Mouse (Mus musculus) midbrain, postnatal 0 days (tissue): ENCODE results near the gene Ntrk3. TPM values are rescaled to one million over a fixed set of nuclear protein-coding genes. Genes with fewer than 3 reads are reported as not detected.

Experiments used
- ATAC-seq: fragments of 200-750 bp; cut with Nextera tagmentation; 2 replicates; pipeline ENCODE4 v1.8.0; 2017; ENCODE audit warnings: moderate number of reproducible peaks, mild to moderate bottlenecking, moderate TSS enrichment, moderate library complexity; ENCODE audit not compliant: low FRiP score
- DNase-seq: peaks from one replicate; pipeline ENCODE4 v3.0.0-alpha.2; 2015; ENCODE audit warnings: low spot score
- H3K27ac ChIP-seq: fragments of 300-500 bp; sonication (generic); 2 replicates; pipeline ENCODE4 v1.5.1; 2014; ENCODE audit warnings: low read depth, mild to moderate bottlenecking, low read length, mixed read lengths
- H3K27me3 ChIP-seq: fragments of 300-500 bp; sonication (generic); 2 replicates; pipeline ENCODE4 v1.6.1; 2014; ENCODE audit warnings: low read length, control low read depth, mixed read lengths; ENCODE audit not compliant: insufficient read depth
- H3K36me3 ChIP-seq: fragments of 300-500 bp; sonication (generic); 2 replicates; pipeline ENCODE4 v1.6.1; 2014; ENCODE audit warnings: low read length, control low read depth, mixed read lengths; ENCODE audit not compliant: insufficient read depth
- H3K4me1 ChIP-seq: fragments of 300-500 bp; sonication (generic); 2 replicates; pipeline ENCODE4 v1.6.1; 2014; ENCODE audit warnings: mild to moderate bottlenecking, control low read depth, antibody characterized with exemption, low read length, mixed read lengths; ENCODE audit not compliant: insufficient read depth
- H3K4me2 ChIP-seq: fragments of 300-500 bp; sonication (generic); 2 replicates; pipeline ENCODE4 v1.6.1; 2014; ENCODE audit warnings: low read depth, mild to moderate bottlenecking, low read length, mixed read lengths; ENCODE audit not compliant: poor library complexity, severe bottlenecking
- H3K4me3 ChIP-seq: fragments of 300-500 bp; sonication (generic); 2 replicates; pipeline ENCODE4 v1.5.1; 2014; ENCODE audit warnings: low read depth, mild to moderate bottlenecking, low read length, moderate library complexity
- H3K9ac ChIP-seq: fragments of 300-500 bp; sonication (generic); replicated peaks from 2 replicates; pipeline ENCODE4 v1.6.1; 2014; ENCODE audit warnings: mild to moderate bottlenecking, low read length, moderate library complexity, mixed read lengths; ENCODE audit not compliant: poor library complexity, severe bottlenecking
- H3K9me3 ChIP-seq: fragments of 300-500 bp; sonication (generic); 2 replicates; pipeline ENCODE4 v1.6.1; 2016; ENCODE audit warnings: low read length, control low read depth
- CTCF ChIP-seq: IDR thresholded peaks from 2 replicates; pipeline ENCODE4 v1.5.1; 2016; ENCODE audit warnings: antibody characterized with exemption, mild to moderate bottlenecking
- WGBS: fragments of 180-500 bp; shearing (Covaris S2); extraction: QIAGEN DNeasy Blood & Tissue Kit; methylation state at CpG from one replicate; pipeline ENCODE4 v1.1.7; 2014; 5-methylcytosine and 5-hydroxymethylcytosine counted together
- polyA plus RNA-seq: library from polyadenylated mRNA; unstranded; fragments of >200 nt; fragmentation: Nextera tagmentation; extraction: Ambion mirVana; gene quantifications from 2 replicates; pipeline ENCODE4 v1.2.1, GENCODE M21; 2015
- total RNA-seq: library from RNA; depleted of rRNA; stranded (reverse); fragments of >200 nt; gene quantifications from 2 replicates; pipeline ENCODE4 v1.2.3, GENCODE M21; 2014

Ntrk3 gene
- total and polyA plus RNA-seq, 2 experiments from 2014 or later, result 26.0 to 101 TPM

DNA sequence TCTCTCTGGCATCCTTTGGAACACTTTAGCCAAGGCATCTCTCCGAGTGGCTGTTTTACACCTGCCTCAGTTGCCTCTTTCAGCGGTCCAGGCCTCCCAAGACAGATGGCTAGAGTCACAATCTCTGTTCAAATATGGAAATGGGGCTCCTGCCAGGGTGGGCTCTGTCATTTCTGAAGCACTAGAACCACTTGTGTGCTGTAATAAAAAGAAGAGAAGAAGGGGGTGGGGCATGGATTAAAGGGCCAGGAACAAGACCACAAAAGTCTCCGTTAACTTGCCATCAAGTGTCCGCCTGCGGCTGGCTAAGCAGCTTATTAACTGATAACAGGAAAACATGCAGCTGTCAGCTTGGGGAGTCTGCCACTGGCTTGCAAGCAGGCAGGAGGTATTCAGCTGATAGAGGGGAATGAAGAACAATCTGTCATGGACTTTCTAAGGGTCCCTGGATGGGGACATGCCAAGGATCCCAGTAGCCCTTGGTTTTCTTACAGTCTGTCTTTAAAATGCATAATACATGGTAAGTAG is 304.1 kb downstream of the Ntrk3 start:
- H3K36me3 ChIP-seq, result no peaks in the 10 kb centered on the region; the same call in 1 of the 2 replicates
- DNase-seq, result no peak
- H3K4me2 ChIP-seq, result no peak overlapping the region
- H3K9ac ChIP-seq, result no peak overlapping the region
- no peaks in the 10 kb centered on the region for H3K9me3 ChIP-seq
- no peak overlapping the region for H3K27ac ChIP-seq
- H3K4me1 ChIP-seq, result no peaks in the 10 kb centered on the region
- H3K4me3 ChIP-seq, result no peak overlapping the region
- ATAC-seq, result no peak
- no peaks in the 10 kb centered on the region for H3K27me3 ChIP-seq
- TF ChIP-seq CTCF, result no peak
- 29% methylated on average over 5 of the region's 5 CpGs for WGBS

DNA sequence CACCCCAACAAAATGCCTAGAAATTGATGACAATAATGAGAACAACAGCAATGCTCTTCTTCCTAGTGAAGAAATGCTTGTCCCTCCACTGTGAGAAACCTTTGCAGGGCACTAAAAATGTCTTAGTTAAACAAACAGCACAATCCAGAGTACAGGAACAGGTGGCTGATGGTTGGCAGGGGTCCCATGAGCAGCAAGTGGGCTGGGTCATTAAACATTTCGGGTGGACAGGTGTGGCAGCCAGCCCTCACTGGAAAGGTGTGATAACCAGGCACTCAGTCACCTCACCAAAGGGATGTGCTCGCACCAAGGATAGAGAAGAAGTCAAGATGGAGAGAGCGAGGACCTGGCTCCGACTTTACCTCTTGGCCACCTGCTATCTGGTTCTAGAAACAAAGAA is 306.2 kb downstream of the Ntrk3 start:
- ATAC-seq (no peak), DNase-seq (no peak)
- Histone ChIP-seq H3K4me2 (no peak overlapping the region), H3K9me3 (no peaks in the 10 kb centered on the region), H3K36me3 (no peaks in the 10 kb centered on the region; the same call in 1 of the 2 replicates), H3K4me3 (no peak overlapping the region), H3K27ac (no peak overlapping the region), H3K4me1 (no peaks in the 10 kb centered on the region), H3K27me3 (no peaks in the 10 kb centered on the region), H3K9ac (no peak overlapping the region)
- no peak for TF ChIP-seq CTCF
- 88% methylated on average over 4 of the region's 4 CpGs for WGBS

DNA sequence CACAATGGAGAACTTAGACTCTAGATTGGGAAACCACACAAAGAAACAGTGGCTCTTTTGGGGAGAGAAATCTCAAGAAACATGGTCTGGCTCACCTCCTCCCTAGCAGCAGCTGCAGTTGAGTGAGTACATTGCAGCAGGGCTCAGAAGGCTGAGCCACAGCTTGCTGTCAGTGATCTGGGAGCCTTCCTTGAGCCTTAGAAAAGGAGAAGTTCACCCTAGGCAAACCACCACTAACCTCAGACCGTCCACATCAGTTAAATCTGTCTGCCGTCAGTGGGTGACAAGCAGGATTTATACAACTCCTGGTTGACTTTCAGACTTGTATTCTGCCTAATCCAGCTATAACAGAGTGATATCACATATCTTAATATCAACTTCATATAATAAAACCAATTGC is 325.6 kb downstream of the Ntrk3 start:
- ATAC-seq (no peak), DNase-seq (no peak)
- WGBS, result 94% methylated on average over 2 of the region's 2 CpGs
- Histone ChIP-seq H3K9ac (no peak overlapping the region), H3K27ac (no peak overlapping the region), H3K4me3 (no peak overlapping the region), H3K4me1 (no peaks in the 10 kb centered on the region), H3K27me3 (no peaks in the 10 kb centered on the region), H3K9me3 (no peaks in the 10 kb centered on the region), H3K4me2 (no peak overlapping the region), H3K36me3 (no peaks in the 10 kb centered on the region)
- TF ChIP-seq CTCF, result no peak

DNA sequence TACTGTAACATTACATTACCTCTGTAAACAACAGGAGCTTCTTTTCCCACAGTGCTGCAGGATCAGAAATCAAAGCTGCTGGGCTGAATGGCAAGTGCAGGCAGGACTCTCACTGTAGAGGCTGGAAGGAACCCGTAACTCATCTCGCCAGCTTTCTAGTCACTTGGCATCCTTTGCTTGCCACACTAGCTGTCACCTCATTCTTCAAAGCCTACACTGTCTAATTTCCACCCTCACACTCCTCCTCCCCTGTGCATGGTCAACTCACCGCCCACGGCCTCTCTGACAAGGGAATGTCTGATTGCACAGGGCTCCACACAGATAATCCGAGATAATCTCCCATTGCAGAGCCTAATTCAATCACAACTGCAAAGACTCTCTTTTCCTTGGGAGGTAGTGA is 327.8 kb downstream of the Ntrk3 start:
- Histone ChIP-seq H3K4me3 (no peak overlapping the region), H3K9ac (no peak overlapping the region), H3K4me1 (no peaks in the 10 kb centered on the region), H3K27me3 (no peaks in the 10 kb centered on the region), H3K27ac (no peak overlapping the region), H3K4me2 (no peak overlapping the region), H3K36me3 (no peaks in the 10 kb centered on the region), H3K9me3 (no peaks in the 10 kb centered on the region)
- 49% methylated on average over 5 of the region's 5 CpGs for WGBS
- no peak for TF ChIP-seq CTCF
- no peak for DNase-seq
- ATAC-seq, result no peak

DNA sequence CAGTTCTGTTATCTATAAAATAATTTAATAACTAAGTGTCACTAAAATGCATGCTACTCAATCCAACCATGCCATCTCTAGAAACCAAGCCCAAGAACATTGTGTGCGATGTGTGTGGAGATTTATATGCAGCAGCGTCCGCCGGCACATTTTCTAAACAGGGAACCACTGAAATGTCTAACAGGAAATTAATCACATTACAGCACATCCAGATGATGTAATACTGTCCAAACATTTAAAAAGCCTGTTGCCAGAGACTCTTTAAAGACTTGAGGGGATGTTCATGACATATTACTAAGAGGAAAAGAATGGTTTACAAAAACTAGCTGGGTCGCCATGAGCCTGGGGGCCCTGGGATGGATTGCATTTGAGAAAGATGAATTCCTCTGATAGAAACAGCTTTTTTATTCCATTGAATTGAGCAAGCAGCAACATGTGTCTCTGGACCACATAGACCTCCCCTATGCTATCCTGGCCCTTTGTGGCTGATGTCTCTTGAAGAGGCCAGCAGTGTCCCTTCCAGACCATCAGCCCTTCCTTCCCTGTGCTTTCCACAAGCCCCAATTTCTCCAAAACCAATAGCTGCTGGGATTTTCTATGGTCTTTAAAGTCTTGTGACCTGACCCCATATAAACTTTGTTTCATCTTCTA is 331.0 kb downstream of the Ntrk3 start:
- Histone ChIP-seq H3K9me3 (no peaks in the 10 kb centered on the region), H3K4me3 (no peak overlapping the region), H3K4me1 (no peaks in the 10 kb centered on the region), H3K36me3 (no peaks in the 10 kb centered on the region), H3K27ac (no peak overlapping the region), H3K9ac (no peak overlapping the region), H3K27me3 (no peaks in the 10 kb centered on the region), H3K4me2 (no peak overlapping the region)
- 84% methylated on average over 5 of the region's 5 CpGs for WGBS
- no peak for DNase-seq
- ATAC-seq, result no peak
- no peak for TF ChIP-seq CTCF

DNA sequence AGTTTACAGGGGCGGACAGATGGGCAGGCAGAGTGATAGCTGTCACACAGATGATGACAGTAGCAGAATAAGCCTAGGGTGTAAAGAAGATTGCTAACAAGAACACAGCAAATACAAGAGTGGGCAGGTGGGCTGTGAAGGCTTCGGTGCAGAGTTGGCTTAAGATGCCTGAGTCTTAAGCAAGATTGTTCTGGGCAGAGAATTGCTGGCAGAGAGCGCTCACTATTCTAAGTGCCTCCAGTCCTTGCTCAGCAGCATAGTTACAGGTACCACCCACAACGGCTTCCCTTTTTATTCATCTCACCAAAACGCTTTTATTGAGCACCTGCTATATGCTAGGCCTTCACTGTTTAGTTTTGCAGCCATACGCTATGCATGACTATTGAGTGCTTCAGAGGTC is 333.3 kb downstream of the Ntrk3 start:
- no peak overlapping the region for H3K27ac ChIP-seq
- H3K9ac ChIP-seq, result no peak overlapping the region
- H3K4me1 ChIP-seq, result no peaks in the 10 kb centered on the region
- H3K27me3 ChIP-seq, result no peaks in the 10 kb centered on the region
- no peak overlapping the region for H3K4me3 ChIP-seq
- 0 out of 2 replicates have a peak, but pooled peaks cover 4% of the 10 kb centered on the region for H3K36me3 ChIP-seq
- 97% methylated on average over 6 of the region's 6 CpGs for WGBS
- no peak for DNase-seq
- H3K9me3 ChIP-seq, result no peaks in the 10 kb centered on the region
- H3K4me2 ChIP-seq, result no peak overlapping the region
- no peak for TF ChIP-seq CTCF
- ATAC-seq, result no peak
